Mouse (Mus musculus) layer of hippocampus, postnatal 25 days (tissue): ENCODE measurements around the gene Hcn2. TPM values are rescaled to one million over a fixed set of nuclear protein-coding genes. Genes with fewer than 3 reads are reported as not detected.

Experiments used
- DNase-seq, 2 experiments: peaks; one replicate each; pipeline ENCODE4 v3.0.0; 2022; ENCODE audit warnings: mixed read lengths in 2 of 2, low spot score in 1 of 2; ENCODE audit errors: extremely low spot score in 1 of 2
- total RNA-seq, 2 experiments: library from RNA; stranded (reverse); gene quantifications; 2 replicates each; pipeline ENCODE4 v1.2.3; 2021

Gene Hcn2
- total RNA-seq, 2 experiments from 2014 or later, result 108 to 110 TPM

GRCm38 (mm10) chr10:79767372-79768244, 51.2 kb downstream of the Hcn2 start:
- DNase-seq, result peak; percentile 84 to 87

- peak; percentile 63 to 80 for DNase-seq
Observed at GRCm38 (mm10) chr10:79768400-79768799, 52.0 kb downstream of the Hcn2 start.

GRCm38 (mm10) chr10:79769329-79769728, 52.9 kb downstream of the Hcn2 start:
- DNase-seq, result no peak

- no peak for DNase-seq
Observed at GRCm38 (mm10) chr10:79772320-79772719, 55.9 kb downstream of the Hcn2 start.

GRCm38 (mm10) chr10:79773208-79773607, 56.8 kb downstream of the Hcn2 start:
- no peak for DNase-seq

- no peak for DNase-seq
Observed at GRCm38 (mm10) chr10:79774486-79775279, 58.2 kb downstream of the Hcn2 start.

GRCm38 (mm10) chr10:79777103-79777531, 60.7 kb downstream of the Hcn2 start, which contains the start of gene Fstl3:
Fstl3 (plus strand) TSS chr10:79777272.
- DNase-seq, result no peak

GRCm38 (mm10) chr10:79778006-79778405, 61.6 kb downstream of the Hcn2 start:
- no peak for DNase-seq

GRCm38 (mm10) chr10:79779193-79779592, 62.8 kb downstream of the Hcn2 start:
- DNase-seq, result no peak

GRCm38 (mm10) chr10:79779784-79780663, 63.6 kb downstream of the Hcn2 start:
- DNase-seq, result peak; percentile 96

- DNase-seq, result no peak
Observed at GRCm38 (mm10) chr10:79780664-79781015, 64.2 kb downstream of the Hcn2 start.

GRCm38 (mm10) chr10:79781139-79781538, 64.7 kb downstream of the Hcn2 start:
- no peak for DNase-seq

GRCm38 (mm10) chr10:79781956-79782355, 65.5 kb downstream of the Hcn2 start:
- no peak for DNase-seq

GRCm38 (mm10) chr10:79783050-79783449, 66.6 kb downstream of the Hcn2 start:
- no peak for DNase-seq

GRCm38 (mm10) chr10:79783920-79784800, 67.7 kb downstream of the Hcn2 start:
- DNase-seq, result peak in 1 of 2 experiments; percentile 61
